Mouse (Mus musculus) CH12.LX (cell line): ENCODE data around the gene Fbxo31. TPM values are rescaled to one million over a fixed set of nuclear protein-coding genes. Genes with fewer than 3 reads are reported as not detected.

Source experiments
- DNase-seq: peaks from one replicate; pipeline ENCODE4 v3.0.0-alpha.2; 2013; ENCODE audit errors: extremely low read depth
- H3K27ac ChIP-seq: 2 replicates; pipeline ENCODE4 v1.5.1; 2012; ENCODE audit warnings: low read depth, mild to moderate bottlenecking, control low read depth, moderate library complexity; ENCODE audit not compliant: insufficient read depth
- H3K27me3 ChIP-seq: replicated peaks from 2 replicates; pipeline ENCODE3; 2012; ENCODE audit warnings: inconsistent platforms
- H3K36me3 ChIP-seq, 2 experiments: replicated peaks in 1 of 2; 2 replicates each; pipeline versions ENCODE3 to v1.6.1; 2012; ENCODE audit warnings: inconsistent platforms in 1 of 2, low read length in 1 of 2, mild to moderate bottlenecking in 1 of 2, mixed read lengths in 1 of 2, moderate library complexity in 1 of 2; ENCODE audit not compliant: control insufficient read depth in 1 of 2, insufficient read depth in 1 of 2
- H3K4me1 ChIP-seq, 2 experiments: 2 replicates each; pipeline ENCODE4 v1.6.1; 2012; ENCODE audit warnings: inconsistent platforms in 1 of 2, moderate library complexity in 1 of 2; ENCODE audit not compliant: insufficient read depth in 2 of 2, control insufficient read depth in 1 of 2
- H3K4me2 ChIP-seq: 2 replicates; pipeline ENCODE4 v1.6.1; 2012; ENCODE audit warnings: low read depth, mild to moderate bottlenecking, control low read depth; ENCODE audit not compliant: poor library complexity, insufficient read depth, severe bottlenecking
- H3K4me3 ChIP-seq, 3 experiments: fragments of 150-350 bp in 1 of 3; sonication (generic) in 1 of 3; replicated peaks in 1 of 3; 2 replicates each; pipeline versions ENCODE3 to v1.5.1; 2011 to 2012; ENCODE audit warnings: low read depth in 2 of 3, low read length in 2 of 3, mild to moderate bottlenecking in 2 of 3, moderate library complexity in 2 of 3, control low read depth in 1 of 3, improper control_type of control experiment in 1 of 3, inconsistent platforms in 1 of 3, mixed read lengths in 1 of 3; ENCODE audit not compliant: poor library complexity in 1 of 3
- H3K79me2 ChIP-seq: replicated peaks from 2 replicates; pipeline ENCODE4 v1.6.1; 2012; ENCODE audit warnings: mild to moderate bottlenecking, moderate library complexity; ENCODE audit not compliant: control insufficient read depth, poor library complexity, insufficient read depth, severe bottlenecking; ENCODE audit errors: extremely low read depth
- H3K9ac ChIP-seq: 2 replicates; pipeline ENCODE4 v1.6.1; 2012; ENCODE audit warnings: low read depth, mild to moderate bottlenecking, control low read depth, moderate library complexity; ENCODE audit not compliant: insufficient read depth
- H3K9me3 ChIP-seq: replicated peaks from 2 replicates; pipeline ENCODE3; 2012; ENCODE audit warnings: low read length, inconsistent platforms, mixed read lengths
- BHLHE40 ChIP-seq: IDR thresholded peaks from 2 replicates; pipeline ENCODE4 v1.6.1; 2011; ENCODE audit warnings: mild to moderate bottlenecking, low read depth, low read length, improper control_type of control experiment
- CHD2 ChIP-seq: IDR thresholded peaks from 2 replicates; pipeline ENCODE4 v1.6.1; 2011; ENCODE audit warnings: low read length, improper control_type of control experiment
- CTCF ChIP-seq, 2 experiments: IDR thresholded peaks in 1 of 2; conservative IDR thresholded peaks in 1 of 2; 2 replicates each; pipeline ENCODE4 v1.5.1; 2011 to 2012; ENCODE audit warnings: low read depth in 2 of 2, low read length in 2 of 2, improper control_type of control experiment in 1 of 2, inconsistent platforms in 1 of 2, mild to moderate bottlenecking in 1 of 2, moderate library complexity in 1 of 2
- E2F4 ChIP-seq: IDR thresholded peaks from 2 replicates; pipeline ENCODE4 v1.6.1; 2011; ENCODE audit warnings: low read depth, low read length, improper control_type of control experiment; ENCODE audit not compliant: insufficient replicate concordance
- ELF1 ChIP-seq: IDR thresholded peaks from 2 replicates; pipeline ENCODE4 v1.6.1; 2014; ENCODE audit warnings: low read depth, mild to moderate bottlenecking, inconsistent platforms, low read length, improper control_type of control experiment
- ETS1 ChIP-seq: conservative IDR thresholded peaks from 2 replicates; pipeline ENCODE4 v1.6.1; 2012; ENCODE audit warnings: low read depth, mild to moderate bottlenecking, inconsistent platforms, low read length, improper control_type of control experiment, moderate library complexity
- GABPA ChIP-seq: IDR thresholded peaks from 2 replicates; pipeline ENCODE4 v1.6.1; 2012; ENCODE audit warnings: low read depth, low read length, improper control_type of control experiment, inconsistent platforms; ENCODE audit not compliant: insufficient replicate concordance
- HCFC1 ChIP-seq: IDR thresholded peaks from 2 replicates; pipeline ENCODE4 v1.6.1; 2012; ENCODE audit warnings: low read depth, mild to moderate bottlenecking, inconsistent platforms, low read length, improper control_type of control experiment
- IRF4 ChIP-seq: IDR thresholded peaks from 2 replicates; pipeline ENCODE4 v1.6.1; 2014; ENCODE audit warnings: low read depth, mild to moderate bottlenecking, inconsistent platforms, low read length, improper control_type of control experiment
- JUN ChIP-seq: IDR thresholded peaks from 2 replicates; pipeline ENCODE4 v1.6.1; 2011; ENCODE audit warnings: low read depth, mild to moderate bottlenecking, low read length, improper control_type of control experiment, moderate library complexity; ENCODE audit not compliant: insufficient read depth
- KAT2A ChIP-seq: IDR thresholded peaks from 2 replicates; pipeline ENCODE4 v1.6.1; 2012; ENCODE audit warnings: low read length, improper control_type of control experiment, inconsistent platforms; ENCODE audit not compliant: insufficient replicate concordance
- MAX ChIP-seq: IDR thresholded peaks from 2 replicates; pipeline ENCODE4 v1.6.1; 2011; ENCODE audit warnings: low read length, improper control_type of control experiment
- MEF2A ChIP-seq: IDR thresholded peaks from 2 replicates; pipeline ENCODE4 v1.6.1; 2014; ENCODE audit warnings: low read depth, mild to moderate bottlenecking, inconsistent platforms, low read length, improper control_type of control experiment, borderline replicate concordance
- MXI1 ChIP-seq: IDR thresholded peaks from 2 replicates; pipeline ENCODE4 v1.6.1; 2011; ENCODE audit warnings: mild to moderate bottlenecking, low read depth, low read length, improper control_type of control experiment
- MYC ChIP-seq: IDR thresholded peaks from 2 replicates; pipeline ENCODE4 v1.6.1; 2011; ENCODE audit warnings: low read depth, mild to moderate bottlenecking, improper control_type of control experiment, low read length
- NELFE ChIP-seq: IDR thresholded peaks from 2 replicates; pipeline ENCODE4 v1.6.1; 2011; ENCODE audit warnings: low read depth, low read length, improper control_type of control experiment
- NRF1 ChIP-seq: IDR thresholded peaks from 2 replicates; pipeline ENCODE4 v1.6.1; 2014; ENCODE audit warnings: low read depth, mild to moderate bottlenecking, inconsistent platforms, low read length, improper control_type of control experiment, moderate library complexity
- PAX5 ChIP-seq: IDR thresholded peaks from 2 replicates; pipeline ENCODE4 v1.6.1; 2012; ENCODE audit warnings: low read length, inconsistent platforms, mixed read lengths
- POLR2A ChIP-seq: IDR thresholded peaks from 2 replicates; pipeline ENCODE4 v1.6.1; 2011; ENCODE audit warnings: low read depth, mild to moderate bottlenecking, improper control_type of control experiment, low read length
- POLR2AphosphoS2 ChIP-seq: IDR thresholded peaks from 2 replicates; pipeline ENCODE4 v1.6.1; 2011; ENCODE audit warnings: low read depth, low read length, improper control_type of control experiment
- RAD21 ChIP-seq: IDR thresholded peaks from 2 replicates; pipeline ENCODE4 v1.6.1; 2011; ENCODE audit warnings: low read depth, mild to moderate bottlenecking, low read length, improper control_type of control experiment, moderate library complexity
- RCOR1 ChIP-seq: conservative IDR thresholded peaks from 2 replicates; pipeline ENCODE4 v1.6.1; 2012; ENCODE audit warnings: low read depth, mild to moderate bottlenecking, inconsistent platforms, low read length, improper control_type of control experiment
- SIN3A ChIP-seq: IDR thresholded peaks from 2 replicates; pipeline ENCODE4 v1.6.1; 2012; ENCODE audit warnings: low read length, improper control_type of control experiment, inconsistent platforms
- SMC3 ChIP-seq: IDR thresholded peaks from 2 replicates; pipeline ENCODE4 v1.6.1; 2011; ENCODE audit warnings: low read depth, low read length, improper control_type of control experiment
- TBP ChIP-seq: conservative IDR thresholded peaks from 2 replicates; pipeline ENCODE4 v1.6.1; 2011; ENCODE audit warnings: low read depth, low read length, improper control_type of control experiment
- TCF12 ChIP-seq: IDR thresholded peaks from 2 replicates; pipeline ENCODE4 v1.6.1; 2014; ENCODE audit warnings: low read depth, mild to moderate bottlenecking, inconsistent platforms, low read length, improper control_type of control experiment
- UBTF ChIP-seq: IDR thresholded peaks from 2 replicates; pipeline ENCODE4 v1.6.1; 2012; ENCODE audit warnings: low read depth, mild to moderate bottlenecking, inconsistent platforms, low read length, improper control_type of control experiment, moderate library complexity
- USF1 ChIP-seq: IDR thresholded peaks from 2 replicates; pipeline ENCODE4 v1.6.1; 2014; ENCODE audit warnings: low read depth, mild to moderate bottlenecking, inconsistent platforms, low read length, improper control_type of control experiment
- USF2 ChIP-seq: conservative IDR thresholded peaks from 2 replicates; pipeline ENCODE4 v1.6.1; 2011; ENCODE audit warnings: low read depth, low read length, improper control_type of control experiment
- ZC3H11A ChIP-seq: IDR thresholded peaks from 2 replicates; pipeline ENCODE4 v1.6.1; 2012; ENCODE audit warnings: low read depth, mild to moderate bottlenecking, inconsistent platforms, low read length, improper control_type of control experiment
- ZKSCAN1 ChIP-seq: IDR thresholded peaks from 2 replicates; pipeline ENCODE4 v1.6.1; 2012; ENCODE audit warnings: low read depth, inconsistent platforms, low read length, improper control_type of control experiment, borderline replicate concordance
- ZMIZ1 ChIP-seq: IDR thresholded peaks from 2 replicates; pipeline ENCODE4 v1.6.1; 2012; ENCODE audit warnings: low read depth, mild to moderate bottlenecking, inconsistent platforms, low read length, improper control_type of control experiment
- ZNF384 ChIP-seq: IDR thresholded peaks from 2 replicates; pipeline ENCODE4 v1.6.1; 2012; ENCODE audit warnings: low read depth, low read length, improper control_type of control experiment, inconsistent platforms
- dilution Hi-C: fragments of 300-500 bp; cut with MboI; formaldehyde crosslinking; loops from 2 replicates; pipeline ENCODE4 v1.14.3; 2020; ENCODE audit warnings: low sequenced_read_pairs; ENCODE audit not compliant: extremely low pct_unique_long_range_greater_than_20kb, extremely low pct_ligation_motif_present
- in situ Hi-C: fragments of 300-500 bp; cut with MboI; formaldehyde crosslinking; loops from 3 replicates; pipeline ENCODE4 v1.14.3; 2019; ENCODE audit warnings: low sequenced_read_pairs, low pct_ligation_motif_present, low pct_unique_long_range_greater_than_20kb, mixed read lengths
- polyA plus RNA-seq: library from polyadenylated mRNA; unstranded; fragments of >175 nt; gene quantifications from 2 replicates; pipeline ENCODE4 v1.2.1, GENCODE M21; 2012; ENCODE audit warnings: low read depth; ENCODE audit not compliant: insufficient read length
- total RNA-seq, 2 experiments: library from RNA; depleted of rRNA; stranded (reverse); fragments of 300-350 nt in 1 of 2; fragments of >200 nt in 1 of 2; gene quantifications; 2 replicates each; pipeline ENCODE4 v1.2.3; 2012 to 2014

The Fbxo31 gene
- total and polyA plus RNA-seq, 3 experiments: 13.2 to 24.7 (median 14.2) TPM

DNA sequence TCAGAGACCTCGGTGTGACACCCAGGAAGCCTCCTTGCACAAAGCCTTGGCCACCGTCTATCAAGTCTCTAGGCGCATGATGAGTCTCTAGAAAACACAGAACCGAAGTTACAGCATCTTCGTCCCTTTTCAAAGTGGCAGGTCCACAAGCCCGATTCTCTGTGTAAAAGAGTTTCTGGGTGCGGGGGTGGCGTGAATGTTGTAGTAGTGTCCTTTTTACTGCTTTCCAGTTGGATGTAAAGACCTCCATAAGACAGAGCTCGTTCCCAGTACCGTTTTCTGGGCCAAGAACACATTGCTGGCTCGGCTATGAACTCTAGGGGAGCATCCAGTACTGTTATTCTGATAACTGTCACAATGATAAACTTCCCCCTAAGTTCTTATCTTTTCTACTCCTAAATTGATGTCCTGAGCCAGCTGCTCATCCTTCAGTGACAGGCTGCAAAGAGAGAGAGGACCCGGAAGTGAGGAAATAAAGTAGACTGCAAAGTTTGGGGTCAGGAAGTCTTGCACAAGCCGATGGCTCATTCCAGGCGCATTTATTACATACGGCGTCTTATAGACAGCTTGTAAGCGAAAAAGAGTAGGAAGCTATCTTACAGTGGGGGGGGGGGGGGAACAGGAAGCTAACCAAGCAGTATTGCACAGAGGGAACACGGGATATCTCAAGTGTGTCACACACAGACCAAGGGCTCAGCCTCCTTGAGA is 53.3 kb downstream of the Fbxo31 start:
- DNase-seq: no peak
- no peaks in the 10 kb centered on the region for H3K36me3 ChIP-seq
- H3K27me3 ChIP-seq: peaks cover 58% of the 10 kb centered on the region
- no peak overlapping the region for H3K9ac ChIP-seq
- TF ChIP-seq E2F4 (no peak), POLR2A (no peak)
- TF ChIP-seq, all 38 proteins: peak for 0
- Histone ChIP-seq H3K4me3 (no peak overlapping the region), H3K27ac (no peak overlapping the region), H3K79me2 (no peaks in the 10 kb centered on the region), H3K4me2 (no peak overlapping the region), H3K9me3 (no peaks in the 10 kb centered on the region), H3K4me1 (no peaks in the 10 kb centered on the region)
- dilution Hi-C loops: no loop called here
- in situ Hi-C loops: no loop called here

DNA sequence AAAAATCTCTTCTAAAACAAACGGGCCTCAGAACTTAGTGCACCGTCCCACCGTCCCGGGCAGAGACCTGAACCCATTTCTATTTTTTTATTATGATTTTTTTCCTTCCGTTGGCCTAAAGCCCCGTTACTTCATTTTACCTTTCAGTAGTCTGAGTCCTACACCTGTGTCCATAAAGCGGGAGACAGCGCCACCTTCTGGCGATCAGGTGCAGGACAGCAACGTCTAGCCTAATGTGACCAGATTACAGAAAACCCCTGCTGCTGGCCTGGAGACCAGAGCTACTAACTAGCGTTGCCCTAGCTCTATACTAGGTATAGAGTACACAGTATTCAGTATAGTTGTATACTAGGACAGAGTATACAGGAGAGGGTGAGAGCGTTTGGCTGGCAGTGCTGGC is 65.2 kb downstream of the Fbxo31 start:
- Histone ChIP-seq H3K9ac (no peak overlapping the region), H3K4me1 (no peaks in the 10 kb centered on the region), H3K27me3 (peaks cover 67% of the 10 kb centered on the region), H3K4me2 (no peak overlapping the region), H3K79me2 (no peaks in the 10 kb centered on the region), H3K27ac (no peak overlapping the region), H3K36me3 (no peaks in the 10 kb centered on the region), H3K9me3 (no peaks in the 10 kb centered on the region), H3K4me3 (no peak overlapping the region)
- in situ Hi-C loops: loop anchor here (5.0 kb wide), 2 partner anchors 116 to 401 kb away; no protein-coding TSS in a partner anchor
- dilution Hi-C loops: no loop called here
- DNase-seq: peak; percentile 78
- no peak for TF ChIP-seq NRF1
- TF ChIP-seq POLR2AphosphoS2: no peak
- peak; percentile 70; the same call in 1 of the 2 replicates for TF ChIP-seq ZC3H11A
- no peak for TF ChIP-seq IRF4
- no peak for TF ChIP-seq ETS1
- TF ChIP-seq POLR2A: no peak
- TF ChIP-seq BHLHE40: no peak
- TF ChIP-seq USF2: no peak
- no peak for TF ChIP-seq PAX5
- no peak for TF ChIP-seq MAX
- no peak for TF ChIP-seq ZKSCAN1
- no peak for TF ChIP-seq GABPA
- peak; percentile 89 for TF ChIP-seq SMC3
- TF ChIP-seq ELF1: no peak
- no peak for TF ChIP-seq HCFC1
- 0 out of 2 replicates have a peak, but pooled peaks have one; percentile 18 for TF ChIP-seq NELFE
- TF ChIP-seq ZNF384: no peak
- no peak for TF ChIP-seq MXI1
- no peak for TF ChIP-seq TCF12
- TF ChIP-seq USF1: no peak
- no peak for TF ChIP-seq ZMIZ1
- TF ChIP-seq RCOR1: no peak
- no peak for TF ChIP-seq MYC
- no peak for TF ChIP-seq UBTF
- TF ChIP-seq E2F4: no peak
- peak; percentile 75 to 97 for TF ChIP-seq CTCF (conservative IDR thresholded peaks at IDR 0.05 in 1 of 2, IDR thresholded peaks at IDR 0.05 in 1 of 2; ENCODE audit: low read depth in 2 of 2, low read length in 2 of 2)
- no peak for TF ChIP-seq JUN
- no peak for TF ChIP-seq SIN3A
- no peak for TF ChIP-seq TBP
- TF ChIP-seq MEF2A: no peak
- no peak for TF ChIP-seq CHD2
- peak; percentile 93 for TF ChIP-seq RAD21
- TF ChIP-seq KAT2A: no peak
